Mouse (Mus musculus): ENCODE measurements around the gene Abca3.

DNA sequence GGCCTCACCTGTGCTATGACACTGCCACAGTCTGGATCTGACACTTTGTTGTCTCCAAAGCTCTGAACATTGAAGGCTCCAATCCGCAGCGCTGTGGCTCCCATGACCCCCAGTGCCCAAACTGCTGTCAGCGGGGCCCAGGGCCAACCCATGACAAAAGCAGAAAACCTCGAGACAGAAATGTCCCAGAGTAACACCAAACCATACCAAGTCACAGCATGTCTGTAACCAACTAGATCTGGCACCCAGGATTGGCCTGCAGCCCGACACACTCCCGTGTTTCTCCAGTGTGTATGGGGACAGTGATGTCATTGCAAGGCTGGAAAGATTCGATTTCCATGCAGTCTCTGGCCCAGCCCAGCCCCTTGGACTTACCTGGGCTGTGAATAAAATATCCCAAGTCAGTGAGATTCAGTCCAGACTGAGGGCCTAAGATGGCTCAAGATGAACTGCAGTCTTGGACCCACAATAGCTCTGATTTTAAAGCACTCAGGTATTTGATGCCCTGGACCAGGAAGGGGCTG lies 90.9 kb downstream of the Abca3 start, which contains the start of gene Dnase1l2:
- TF ChIP-seq CTCF (IDR thresholded peaks at IDR 0.05; ENCODE audit: borderline replicate concordance, extremely low read depth, insufficient read depth, insufficient read length) (no peak), POLR2A (IDR thresholded peaks at IDR 0.05; ENCODE audit: borderline replicate concordance, extremely low read depth, insufficient read depth, insufficient read length, poor library complexity, severe bottlenecking) (no peak)
